Mouse (Mus musculus) urinary bladder, postnatal 25 days (tissue): ENCODE results near the gene Atad1.
"Not testable (repeated sequence)": the region's sequence is repeated elsewhere in the genome, so short reads cannot be mapped to it uniquely, and the experiment has no call there.

Source experiments
- DNase-seq: peaks from one replicate; pipeline ENCODE4 v3.0.0; 2022; ENCODE audit warnings: low spot score

The Atad1 gene

GRCm38 (mm10) chr19:32675766-32676165 is 63.8 kb downstream of the Atad1 start:
- DNase-seq: no peak

GRCm38 (mm10) chr19:32667830-32668229 is 71.8 kb downstream of the Atad1 start:
- not testable (repeated sequence) for DNase-seq

DNA sequence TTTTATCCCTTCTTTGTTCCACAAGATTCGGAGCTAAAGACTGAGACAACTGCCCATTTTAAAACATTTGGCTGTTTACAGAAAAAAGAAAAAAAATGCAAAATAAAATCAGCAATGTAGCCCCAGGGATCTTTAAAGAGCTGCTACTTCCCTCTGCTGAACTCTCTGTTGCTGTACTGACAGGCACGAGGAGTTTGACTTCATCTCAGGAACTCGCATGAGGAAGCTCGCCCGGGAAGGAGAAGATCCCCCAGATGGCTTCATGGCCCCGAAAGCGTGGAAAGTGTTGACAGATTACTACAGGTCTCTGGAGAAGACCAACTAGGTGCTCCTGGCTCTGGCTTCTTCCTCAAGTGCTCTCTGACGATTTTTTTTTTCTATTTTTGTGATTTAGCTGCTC is 74.3 kb downstream of the Atad1 start:
- DNase-seq: no peak

DNA sequence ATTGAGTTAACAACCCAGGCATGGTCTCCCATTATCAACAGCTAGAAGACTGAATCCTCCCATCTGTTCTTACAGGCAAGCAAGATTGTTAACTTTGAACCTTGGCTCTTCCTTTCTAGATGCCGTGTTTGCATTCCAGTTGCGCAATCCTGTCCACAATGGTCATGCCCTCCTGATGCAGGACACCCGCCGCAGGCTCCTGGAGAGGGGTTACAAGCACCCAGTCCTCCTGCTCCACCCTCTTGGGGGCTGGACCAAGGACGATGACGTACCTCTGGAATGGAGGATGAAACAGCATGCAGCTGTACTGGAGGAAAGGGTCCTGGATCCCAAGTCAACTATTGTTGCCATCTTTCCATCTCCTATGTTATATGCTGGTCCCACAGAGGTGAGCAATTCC is 76.7 kb downstream of the Atad1 start:
- no peak for DNase-seq

GRCm38 (mm10) chr19:32659346-32659745 is 80.2 kb downstream of the Atad1 start:
- no peak for DNase-seq

DNA sequence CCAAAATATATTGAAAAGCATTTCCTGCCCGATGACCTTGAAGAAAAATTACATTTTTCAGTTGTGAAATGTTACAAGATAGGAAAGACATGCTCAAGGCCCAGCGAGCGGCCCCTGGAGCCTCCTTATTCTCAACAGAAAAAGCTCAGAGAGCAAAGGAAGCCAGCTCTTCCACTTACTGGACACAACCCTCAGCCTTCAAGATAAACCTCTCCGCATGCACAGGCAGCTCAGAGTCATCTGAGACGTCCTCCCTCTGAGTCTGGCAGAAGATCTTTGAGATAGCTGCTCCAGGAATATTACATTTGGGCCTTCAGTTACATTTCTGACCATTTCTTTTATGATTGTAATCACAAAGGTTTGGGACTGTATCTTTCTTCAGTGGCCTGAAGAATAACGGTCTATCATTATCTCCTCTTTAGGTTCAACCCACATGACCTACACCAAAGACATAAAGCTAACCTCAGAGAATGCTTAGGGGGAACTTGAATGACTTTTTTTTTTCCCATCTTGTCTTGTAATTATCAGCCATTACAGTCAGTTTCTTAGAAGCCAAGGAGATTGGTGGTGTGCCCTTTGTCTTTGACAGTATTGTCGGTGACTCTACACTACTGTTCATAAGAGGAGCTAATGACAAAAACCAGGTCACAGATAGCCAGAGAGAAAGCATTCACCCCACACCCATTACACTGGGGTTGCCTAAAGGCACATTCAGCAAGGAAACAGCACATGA is 85.8 kb downstream of the Atad1 start:
- no peak for DNase-seq

GRCm38 (mm10) chr19:32653122-32653521 is 86.5 kb downstream of the Atad1 start:
- DNase-seq: no peak

- DNase-seq: no peak
These were observed 88.5 kb downstream of the Atad1 start for GRCm38 (mm10) chr19:32651046-32651445.

GRCm38 (mm10) chr19:32648019-32648571 is 91.5 kb downstream of the Atad1 start:
- DNase-seq: no peak

GRCm38 (mm10) chr19:32646382-32646781 is 93.2 kb downstream of the Atad1 start:
- DNase-seq: no peak

DNA sequence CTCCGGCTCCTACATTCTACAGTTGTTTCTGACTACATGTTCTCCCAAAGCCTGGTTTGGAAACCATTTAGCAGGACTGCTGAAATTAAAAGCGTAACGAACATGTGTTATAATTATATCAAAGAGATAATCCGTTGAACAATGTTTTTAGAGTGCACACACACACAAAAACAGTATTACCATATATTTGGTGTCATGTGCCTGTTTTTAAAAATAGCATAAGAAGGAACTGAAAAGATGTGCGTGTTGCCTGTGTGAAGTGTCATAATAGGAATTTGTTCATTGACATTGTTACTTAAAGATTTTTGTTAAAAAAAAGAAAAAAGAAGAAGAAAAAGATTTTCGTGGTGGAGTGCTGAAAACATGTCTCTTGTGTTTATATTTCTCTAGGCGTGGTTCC is 93.6 kb downstream of the Atad1 start:
- no peak for DNase-seq

DNA sequence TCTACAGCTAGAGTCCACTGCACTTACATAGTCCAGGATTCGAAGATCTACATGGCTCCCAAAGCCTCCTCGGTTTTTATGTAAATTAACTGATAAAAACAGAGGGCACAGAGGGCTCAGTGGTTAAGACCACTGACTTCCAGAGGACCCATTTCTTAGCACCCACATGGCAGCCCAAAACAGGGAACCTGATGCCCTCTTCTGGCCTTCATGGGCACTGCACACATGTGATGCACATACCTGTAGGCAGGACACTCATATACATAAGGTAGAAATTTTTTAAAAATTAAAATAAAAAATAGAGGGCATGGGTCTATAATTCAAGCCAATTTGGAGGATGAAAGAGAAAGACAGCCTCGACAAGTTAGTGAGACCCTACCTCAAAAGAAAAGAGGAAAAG is 95.9 kb downstream of the Atad1 start:
- DNase-seq: no peak

DNA sequence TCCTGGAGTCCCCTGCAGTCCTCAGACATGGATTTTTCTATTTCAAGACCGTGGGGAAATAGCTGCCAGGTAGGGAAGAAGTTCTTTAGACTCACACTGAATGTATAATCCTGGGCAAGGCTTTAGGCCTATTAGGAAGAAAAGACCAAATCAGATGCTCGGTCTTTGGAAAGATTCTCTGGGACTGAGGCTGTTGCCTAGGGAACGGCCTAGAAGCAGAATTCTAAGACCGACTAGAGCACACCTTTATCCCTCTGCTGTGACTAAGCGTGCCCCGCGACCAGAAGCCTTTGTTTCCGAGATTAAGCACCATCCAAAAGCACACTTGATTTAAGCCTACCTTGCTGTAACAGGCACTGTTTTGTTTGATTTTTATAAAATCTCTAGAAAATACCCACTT is 97.6 kb downstream of the Atad1 start:
- DNase-seq: no peak

DNA sequence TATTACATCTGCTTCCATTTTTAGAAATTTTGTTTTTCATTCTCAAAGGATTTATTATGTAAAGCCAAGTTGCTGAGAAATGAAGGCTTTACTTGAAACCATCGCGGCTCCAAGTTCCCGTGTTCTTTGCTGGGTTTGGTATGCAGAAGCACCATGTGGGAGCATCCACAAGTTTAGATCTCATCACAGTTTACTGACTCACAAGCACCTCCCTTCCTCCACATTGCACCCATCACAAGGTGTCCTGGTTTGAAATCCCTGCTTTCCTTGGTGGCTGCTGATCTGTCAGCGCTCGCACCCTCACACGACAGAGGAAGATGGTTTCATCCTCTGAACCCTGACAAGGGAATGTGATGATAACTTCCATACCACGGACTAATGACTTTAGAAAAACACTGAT is 98.1 kb downstream of the Atad1 start:
- DNase-seq: no peak

DNA sequence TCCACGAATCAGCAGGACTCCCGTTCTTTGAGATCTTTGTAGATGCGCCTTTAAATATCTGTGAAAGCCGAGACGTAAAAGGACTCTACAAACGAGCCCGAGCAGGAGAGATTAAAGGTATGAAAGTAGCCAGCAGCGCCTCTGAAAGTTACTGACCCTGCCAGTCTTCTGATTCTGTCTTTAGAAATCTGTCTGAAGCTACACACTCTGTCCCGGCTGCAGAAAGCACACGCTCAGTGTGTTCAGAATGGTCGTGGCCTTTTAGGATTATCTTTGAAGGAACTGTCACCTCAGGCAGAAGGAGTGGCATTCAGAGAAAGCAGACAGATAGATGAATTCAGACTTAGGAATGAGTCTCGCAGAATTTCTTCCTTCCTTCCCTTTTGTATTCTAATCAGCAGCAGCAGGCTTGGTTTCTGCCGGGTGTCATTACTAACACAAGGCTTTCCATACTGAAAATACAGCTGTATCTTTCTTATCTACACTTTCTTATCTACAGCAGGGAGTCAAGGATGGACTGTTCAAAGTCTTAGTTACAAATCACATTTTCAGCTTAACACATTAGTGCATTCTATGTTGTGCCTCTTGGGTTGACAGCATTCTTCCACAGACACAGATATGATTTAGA is 101.2 kb downstream of the Atad1 start:
- no peak for DNase-seq

GRCm38 (mm10) chr19:32637357-32638275 is 102.0 kb downstream of the Atad1 start:
- no peak for DNase-seq

GRCm38 (mm10) chr19:32634916-32635315 is 104.7 kb downstream of the Atad1 start:
- DNase-seq: no peak

DNA sequence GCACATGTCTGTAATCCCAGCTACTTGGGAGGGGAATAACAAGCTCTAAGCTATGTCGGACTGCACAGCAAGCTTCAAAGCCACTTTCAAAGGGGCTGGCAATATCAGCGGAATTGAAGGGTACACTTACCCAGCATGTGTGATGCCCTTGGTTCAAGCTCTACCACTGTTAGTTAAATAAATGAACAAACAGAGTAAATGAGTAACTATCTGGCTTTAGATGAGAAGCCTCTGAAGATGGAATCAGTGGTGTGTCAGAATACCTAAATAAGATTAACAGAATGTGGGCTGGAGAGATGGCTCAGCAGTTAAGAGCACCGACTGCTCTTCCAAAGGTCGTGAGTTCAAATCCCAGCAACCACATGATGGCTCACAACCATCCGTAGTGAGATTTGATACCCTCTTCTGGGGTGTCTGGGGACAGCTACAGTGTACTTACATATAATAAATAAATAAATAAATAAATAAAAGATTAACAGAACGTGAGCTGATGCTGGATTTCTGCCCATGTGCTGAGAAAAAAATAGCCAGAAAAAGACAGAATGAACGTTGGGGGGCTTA is 110.9 kb downstream of the Atad1 start:
- DNase-seq: no peak

DNA sequence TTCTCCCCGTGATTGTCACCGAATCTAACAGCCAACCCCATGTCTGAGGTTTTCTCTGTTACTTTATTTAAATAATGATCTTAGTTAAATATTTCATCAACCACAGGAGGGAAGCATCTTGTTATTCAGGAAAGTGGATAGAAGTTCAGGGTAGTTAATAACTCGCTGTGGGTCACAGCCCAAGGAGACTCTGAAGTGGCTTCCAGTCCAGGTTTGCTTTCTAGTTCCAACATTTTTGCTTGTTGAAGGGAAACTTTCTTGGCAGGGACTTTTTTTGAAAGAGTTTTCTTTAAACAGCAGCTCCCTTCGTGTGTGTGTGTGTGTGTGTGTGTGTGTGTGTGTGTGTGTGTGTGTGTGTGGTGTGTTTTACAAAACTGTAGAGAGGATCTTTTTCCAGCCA is 112.0 kb downstream of the Atad1 start:
- no peak for DNase-seq

DNA sequence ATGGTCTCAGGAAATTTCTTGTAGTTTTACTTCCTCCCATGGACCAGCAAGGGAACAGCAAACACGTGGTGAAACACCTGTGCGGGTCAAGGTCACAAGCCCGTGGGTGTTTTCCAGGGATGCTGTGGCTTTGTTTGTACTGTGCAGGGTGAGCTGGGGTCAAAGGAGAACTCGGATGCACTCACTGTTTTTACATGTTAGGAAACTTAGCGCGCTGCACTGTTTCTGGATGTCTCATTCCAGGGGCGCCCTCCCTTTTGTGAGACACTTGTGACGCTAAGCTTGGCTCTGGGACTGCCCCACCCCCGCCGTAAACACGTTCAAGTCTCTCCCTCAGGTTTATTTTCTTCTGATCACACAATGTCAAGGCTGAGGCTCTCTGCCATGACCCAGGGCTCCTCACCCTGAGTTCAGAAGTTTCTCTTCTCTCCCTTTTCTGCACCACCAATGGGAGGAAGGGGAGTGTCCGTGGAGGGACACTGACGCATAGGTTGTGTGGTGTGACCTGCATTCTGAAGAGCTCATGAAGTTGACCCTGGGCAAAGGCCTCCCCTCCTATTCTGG is 112.7 kb downstream of the Atad1 start:
- no peak for DNase-seq

DNA sequence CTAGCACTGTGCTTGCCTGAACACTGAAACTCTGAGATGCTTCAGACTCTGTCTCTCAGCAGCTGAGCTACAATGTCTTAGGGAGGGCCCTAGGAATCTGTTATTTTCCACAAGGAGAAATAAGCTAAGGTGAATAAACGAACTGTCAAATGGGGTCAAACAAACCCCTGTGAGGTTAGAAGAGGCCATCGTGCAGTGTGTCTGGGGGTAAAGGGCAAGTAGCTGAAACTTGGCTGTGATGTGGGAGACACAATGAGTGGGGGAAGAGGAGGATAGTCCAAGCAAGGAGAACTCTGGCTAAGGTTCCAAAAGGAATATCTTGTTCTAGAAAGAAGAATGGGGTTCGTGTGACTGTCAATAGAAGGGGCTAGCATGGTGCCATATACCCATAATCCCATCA is 117.4 kb downstream of the Atad1 start:
- no peak for DNase-seq
